Mouse (Mus musculus) intestine, embryonic 16.5 days (tissue): Measurements from ENCODE around the gene 0610010K14Rik. TPM values are rescaled to one million over a fixed set of nuclear protein-coding genes. Genes with fewer than 3 reads are reported as not detected.

Source experiments
- microRNA counts: library from miRNA; unstranded; fragments of <30 nt; microRNA quantifications from one replicate; lab custom pipeline; 2016
- microRNA-seq: library from miRNA; unstranded; fragments of <30 nt; microRNA quantifications from one replicate; pipeline ENCODE4, GENCODE M21; 2016
- polyA plus RNA-seq: library from polyadenylated mRNA; unstranded; fragments of >200 nt; fragmentation: Nextera tagmentation; extraction: Ambion mirVana; gene quantifications from 2 replicates; pipeline ENCODE4 v1.2.1, GENCODE M21; 2015

0610010K14Rik gene
- polyA plus RNA-seq, 1 experiment from 2014 or later: 129 TPM

MicroRNA genes within 50 kb of the gene (microRNA counts, 519-probe panel; counts per million panel counts)
- microRNA mmu-miR-195 (lab: Ali Mortazavi, UCI) (1,380 counts per million, percentile 9 among the panel's probes with 10 or more counts), microRNA mmu-miR-497 (lab: Ali Mortazavi, UCI) (1,713 counts per million, percentile 25 among the panel's probes with 10 or more counts)

Small RNA genes within 50 kb of the gene (microRNA-seq; reads per million reads assigned to microRNA genes)
- gene Mir195a (543 reads per million, percentile 68 among the genes with 10 or more reads in this experiment), gene Mir497 (not detected), gene Mir497b (not detected)

Other genes with a start within 250 kb of the 0610010K14Rik start
- 639 and 679 TPM in 2 replicates for gene Gabarap, start 246.8 kb downstream of the 0610010K14Rik start, polyA plus RNA-seq
- 49.7 and 53.1 TPM in 2 replicates for gene Phf23, start 242.1 kb downstream of the 0610010K14Rik start, polyA plus RNA-seq
- gene Dvl2, start 237.3 kb downstream of the 0610010K14Rik start, polyA plus RNA-seq: 23.8 and 26.0 TPM in 2 replicates
- 172 and 189 TPM in 2 replicates for gene Acadvl, start 222.5 kb downstream of the 0610010K14Rik start, polyA plus RNA-seq
- gene Dlg4, start 221.0 kb downstream of the 0610010K14Rik start, polyA plus RNA-seq: 5.1 and 6.1 TPM in 2 replicates
- 0.17 and 0.31 TPM in 2 replicates for gene Asgr1, start 183.8 kb downstream of the 0610010K14Rik start, polyA plus RNA-seq
- gene Asgr2, start 145.3 kb downstream of the 0610010K14Rik start, polyA plus RNA-seq: 0.44 and 0.57 TPM in 2 replicates
- 0.56 and 0.66 TPM in 2 replicates for gene Mgl2, start 107.6 kb downstream of the 0610010K14Rik start, polyA plus RNA-seq
- 0.99 and 1.7 TPM in 2 replicates for gene Clec10a, start 81.7 kb downstream of the 0610010K14Rik start, polyA plus RNA-seq
- gene Slc16a11, start 25.2 kb downstream of the 0610010K14Rik start, polyA plus RNA-seq: 2.7 TPM in 2 replicates
- 15.9 and 18.0 TPM in 2 replicates for gene Slc16a13, start 16.9 kb downstream of the 0610010K14Rik start, polyA plus RNA-seq
- gene Bcl6b, start 8.1 kb downstream of the 0610010K14Rik start, polyA plus RNA-seq: 10.3 and 10.4 TPM in 2 replicates
- gene Gm21988, start 1.9 kb upstream of the 0610010K14Rik start, polyA plus RNA-seq: 9.9 and 10.7 TPM in 2 replicates
- 269 and 308 TPM in 2 replicates for gene Rnasek, start 1.9 kb upstream of the 0610010K14Rik start, polyA plus RNA-seq
- 1.5 and 1.8 TPM in 2 replicates for gene Alox12, start 17.4 kb upstream of the 0610010K14Rik start, polyA plus RNA-seq
- gene Alox12e, start 84.7 kb upstream of the 0610010K14Rik start, polyA plus RNA-seq: 0.13 TPM in 1 of 2 replicates, not detected in the other
- gene Alox15, start 114.1 kb upstream of the 0610010K14Rik start, polyA plus RNA-seq: 0.64 and 1.1 TPM in 2 replicates
- 29.1 and 31.5 TPM in 2 replicates for gene Pelp1, start 172.1 kb upstream of the 0610010K14Rik start, polyA plus RNA-seq
- gene Arrb2, start 194.7 kb upstream of the 0610010K14Rik start, polyA plus RNA-seq: 10.1 and 10.7 TPM in 2 replicates
- gene Med11, start 214.0 kb upstream of the 0610010K14Rik start, polyA plus RNA-seq: 38.4 and 41.7 TPM in 2 replicates
- 1.1 and 1.2 TPM in 2 replicates for gene Zmynd15, start 221.5 kb upstream of the 0610010K14Rik start, polyA plus RNA-seq
- gene Cxcl16, start 222.1 kb upstream of the 0610010K14Rik start, polyA plus RNA-seq: 10.9 and 11.9 TPM in 2 replicates